Mouse (Mus musculus) forelimb bud, embryonic 11.5 days (tissue): ENCODE data around the gene Jsrp1.

Experiments used
- DNase-seq: peaks from one replicate; pipeline ENCODE4 v3.0.0-alpha.2; 2012; ENCODE audit warnings: low read depth, low spot score

The Jsrp1 gene

DNA sequence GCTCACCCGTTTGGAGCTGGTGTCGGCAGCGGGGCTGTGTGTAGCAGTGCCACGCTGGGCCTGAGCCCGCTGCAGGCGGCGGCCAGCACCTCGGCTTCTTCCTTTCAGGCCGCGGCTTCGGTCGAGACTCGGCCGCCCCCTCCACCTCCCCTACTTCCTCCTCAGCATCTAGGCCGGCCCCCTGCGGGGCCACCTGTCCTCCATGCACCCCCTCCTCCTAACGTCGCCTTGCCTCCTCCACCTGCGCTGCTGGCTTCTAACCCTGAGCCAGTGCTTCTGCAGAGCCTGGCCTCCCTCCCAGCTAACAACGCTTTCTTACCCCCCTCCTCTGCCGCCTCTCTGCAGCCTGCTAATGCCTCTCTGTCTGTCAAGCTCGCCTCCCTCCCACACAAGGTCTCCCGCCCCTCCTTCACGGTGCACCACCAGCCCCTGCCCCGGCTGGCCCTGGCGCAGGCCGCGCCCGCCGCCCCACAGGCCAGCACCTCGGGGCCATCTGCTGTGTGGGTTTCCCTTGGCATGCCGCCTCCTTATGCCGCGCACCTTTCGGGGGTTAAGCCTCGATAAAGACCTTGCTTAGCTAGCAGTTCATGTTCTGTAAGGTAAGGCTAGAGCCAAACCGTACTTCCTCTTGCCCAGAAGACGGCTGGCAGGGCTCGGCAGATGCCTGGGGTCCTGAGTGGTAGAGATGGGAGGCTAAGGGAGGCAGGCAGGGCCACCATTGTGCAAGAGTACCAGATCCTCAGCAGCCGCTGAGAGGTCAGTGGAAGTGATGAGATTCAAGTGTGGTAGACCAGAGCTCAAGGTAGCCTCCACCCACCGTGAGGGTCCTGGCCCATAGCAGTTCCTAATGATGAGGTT, 20.9 kb downstream of the Jsrp1 start:
- DNase-seq, result no peak

- DNase-seq, result no peak
Measured at GRCm38 (mm10) chr10:80791476-80792174, 21.7 kb downstream of the Jsrp1 start.

DNA sequence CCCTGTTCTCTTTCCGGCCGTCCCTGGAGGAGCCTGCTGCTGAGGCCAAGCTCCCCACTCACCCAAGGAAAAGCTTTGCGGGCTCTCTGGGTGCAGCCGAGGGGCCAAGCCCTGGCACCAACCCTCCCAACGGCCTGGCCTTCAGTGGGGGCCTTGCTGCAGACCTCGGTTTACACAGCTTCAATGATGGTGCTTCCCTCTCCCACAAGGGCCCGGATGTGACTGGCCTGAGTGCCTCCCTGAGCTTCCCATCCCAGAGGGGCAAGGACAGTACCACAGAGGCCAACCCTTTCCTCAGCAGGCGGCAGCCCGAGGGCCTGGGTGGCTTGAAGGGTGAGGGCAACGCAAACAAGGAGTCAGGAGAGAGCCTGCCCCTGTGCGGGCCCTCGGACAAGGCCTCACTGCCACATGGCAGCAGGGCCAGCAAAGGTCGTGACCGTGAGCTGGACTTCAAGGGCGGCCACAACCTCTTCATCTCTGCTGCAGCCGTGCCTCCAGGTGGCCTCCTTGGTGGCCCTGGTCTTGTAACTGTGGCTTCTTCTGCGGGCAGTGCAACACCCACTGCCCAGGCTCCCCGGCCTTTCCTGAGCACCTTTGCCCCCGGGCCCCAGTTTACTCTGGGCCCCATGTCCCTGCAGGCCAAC, 22.4 kb downstream of the Jsrp1 start:
- DNase-seq, result no peak

GRCm38 (mm10) chr10:80787517-80787916, 25.8 kb downstream of the Jsrp1 start:
- no peak for DNase-seq

GRCm38 (mm10) chr10:80785963-80786362, 27.3 kb downstream of the Jsrp1 start:
- DNase-seq, result no peak

- DNase-seq, result no peak
Measured at GRCm38 (mm10) chr10:80784871-80785270, 28.4 kb downstream of the Jsrp1 start.

- DNase-seq, result no peak
Measured at GRCm38 (mm10) chr10:80784302-80784701, 29.0 kb downstream of the Jsrp1 start.

DNA sequence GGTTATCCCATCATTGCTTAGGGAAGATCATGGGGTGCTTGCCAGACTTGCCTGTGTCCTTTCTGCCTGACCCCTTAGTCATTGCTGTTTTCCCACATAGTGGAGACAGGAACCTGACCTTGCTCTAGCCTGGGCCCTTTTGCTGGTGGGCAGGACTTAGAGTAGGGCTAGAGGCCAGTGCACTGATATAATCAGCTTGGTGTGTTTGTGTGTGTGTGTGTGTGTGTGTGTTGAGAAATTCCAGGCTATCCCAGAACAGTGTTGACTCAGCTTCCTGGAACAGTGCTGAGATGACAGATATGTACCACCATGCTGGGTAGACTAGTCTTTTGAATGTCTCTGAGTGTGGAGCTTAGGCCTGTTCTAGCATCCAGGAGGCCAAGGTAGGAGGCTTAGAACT, 33.7 kb downstream of the Jsrp1 start:
- no peak for DNase-seq

- DNase-seq, result no peak
Measured at GRCm38 (mm10) chr10:80777123-80777522, 36.2 kb downstream of the Jsrp1 start.

GRCm38 (mm10) chr10:80776358-80776869, 36.9 kb downstream of the Jsrp1 start:
- no peak for DNase-seq

DNA sequence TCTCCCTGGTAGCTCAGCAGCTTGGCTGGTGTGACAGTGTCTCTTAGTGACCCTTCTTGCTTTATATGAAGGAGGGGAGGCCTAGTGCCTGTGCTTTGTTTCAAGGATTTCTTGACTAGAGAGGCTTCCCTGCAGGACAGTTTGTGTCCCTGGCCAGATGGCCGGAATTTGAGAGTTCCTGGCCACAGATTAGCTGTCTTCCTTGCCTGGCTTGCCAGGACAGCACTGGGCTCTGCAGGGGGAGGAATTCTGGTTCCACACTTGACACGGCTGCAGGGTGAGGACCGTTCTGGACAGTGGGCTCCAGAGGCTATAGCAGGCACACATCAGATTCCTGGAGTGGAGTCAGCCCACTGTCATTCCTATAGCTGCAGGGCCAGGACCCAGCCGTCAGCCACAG, 37.6 kb downstream of the Jsrp1 start:
- no peak for DNase-seq

GRCm38 (mm10) chr10:80774981-80775380, 38.3 kb downstream of the Jsrp1 start:
- DNase-seq, result no peak

DNA sequence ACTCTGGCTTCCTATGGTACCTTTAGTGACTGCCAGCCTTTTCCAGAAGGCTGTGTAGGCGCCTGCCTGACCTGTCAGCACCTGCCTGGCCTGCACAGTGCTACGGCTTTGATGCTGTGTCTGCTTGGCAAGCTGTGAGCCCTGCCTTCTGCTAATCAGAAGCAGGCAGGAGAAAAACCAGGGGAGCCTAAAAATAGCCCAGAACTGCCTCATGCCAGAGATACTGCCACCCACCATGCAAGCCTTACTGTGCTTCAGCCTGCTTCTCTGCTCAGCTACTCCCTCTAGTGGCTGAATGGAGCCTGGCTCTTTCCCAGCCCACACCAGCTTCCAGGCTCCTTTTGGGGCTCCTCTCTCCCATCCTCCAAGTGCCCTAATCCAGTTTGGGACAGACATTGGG, 38.7 kb downstream of the Jsrp1 start:
- DNase-seq, result peak; percentile 86

- DNase-seq, result no peak
Measured at GRCm38 (mm10) chr10:80773816-80774215, 39.5 kb downstream of the Jsrp1 start.

DNA sequence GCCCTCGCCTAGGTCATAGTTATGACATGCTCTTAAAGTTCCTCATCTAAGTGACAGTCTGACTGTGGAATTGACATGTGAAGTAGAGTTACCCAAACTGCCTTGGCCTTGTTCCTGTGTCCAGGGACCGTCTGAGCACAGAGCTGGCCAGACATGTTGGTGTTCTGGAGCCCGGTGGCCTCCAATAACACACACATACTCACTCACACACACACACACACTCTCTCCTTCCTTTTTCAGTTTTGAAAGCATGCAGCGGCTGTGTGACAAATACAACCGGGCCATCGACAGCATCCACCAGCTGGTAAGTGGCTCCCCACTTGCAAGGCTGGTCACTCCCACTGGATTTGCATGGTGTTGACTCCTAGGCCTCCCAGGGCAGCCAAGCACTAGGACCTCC, 44.9 kb downstream of the Jsrp1 start:
- no peak for DNase-seq

- no peak for DNase-seq
Measured at GRCm38 (mm10) chr10:80766161-80766815, 47.0 kb downstream of the Jsrp1 start.

- no peak for DNase-seq
Measured at GRCm38 (mm10) chr10:80765746-80766145, 47.6 kb downstream of the Jsrp1 start.

- no peak for DNase-seq
Measured at GRCm38 (mm10) chr10:80763502-80763901, 49.8 kb downstream of the Jsrp1 start.

DNA sequence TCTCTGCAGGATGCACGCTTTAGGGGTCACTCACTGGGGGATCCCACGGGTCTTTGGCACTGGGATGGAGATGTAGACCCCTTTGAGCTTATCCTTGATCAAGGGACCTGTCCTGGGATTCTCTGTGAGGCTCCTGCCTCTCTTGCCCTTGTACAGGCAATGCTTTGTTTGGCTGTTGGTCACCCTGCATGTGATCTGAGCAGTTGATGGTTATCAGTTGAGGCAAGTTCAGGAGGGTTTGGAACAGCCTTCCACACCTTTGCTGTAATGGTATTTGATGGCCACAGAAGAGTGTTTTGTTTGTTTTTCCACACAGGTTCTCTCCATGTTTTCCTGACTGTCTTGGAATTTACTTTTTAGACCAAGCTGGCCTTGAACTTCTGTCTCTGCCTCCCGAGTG, 51.5 kb downstream of the Jsrp1 start:
- DNase-seq, result no peak

GRCm38 (mm10) chr10:80760596-80761524, 52.4 kb downstream of the Jsrp1 start:
- DNase-seq, result no peak

DNA sequence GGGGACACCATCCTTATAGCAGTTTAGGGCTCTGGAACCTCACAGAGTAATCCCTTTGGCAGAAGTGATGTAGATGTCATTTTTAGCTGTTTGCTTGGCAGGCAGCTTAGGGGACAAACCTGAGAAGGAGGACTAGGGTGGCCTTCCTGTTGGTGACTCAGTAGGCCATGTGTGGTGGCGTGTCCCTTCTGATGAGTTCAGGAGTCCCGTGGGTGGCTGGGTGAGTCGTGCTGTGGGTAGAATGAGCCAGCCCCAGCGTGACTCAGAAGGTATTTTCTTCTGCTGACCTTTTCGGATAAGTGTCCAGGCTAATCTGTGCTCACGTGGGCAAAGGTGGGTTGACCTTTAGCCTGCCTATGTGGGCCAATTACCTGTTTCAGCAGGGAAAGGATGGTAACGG, 54.6 kb downstream of the Jsrp1 start:
- DNase-seq, result no peak
